Mouse (Mus musculus): ENCODE data around the gene Prrt4.

DNA sequence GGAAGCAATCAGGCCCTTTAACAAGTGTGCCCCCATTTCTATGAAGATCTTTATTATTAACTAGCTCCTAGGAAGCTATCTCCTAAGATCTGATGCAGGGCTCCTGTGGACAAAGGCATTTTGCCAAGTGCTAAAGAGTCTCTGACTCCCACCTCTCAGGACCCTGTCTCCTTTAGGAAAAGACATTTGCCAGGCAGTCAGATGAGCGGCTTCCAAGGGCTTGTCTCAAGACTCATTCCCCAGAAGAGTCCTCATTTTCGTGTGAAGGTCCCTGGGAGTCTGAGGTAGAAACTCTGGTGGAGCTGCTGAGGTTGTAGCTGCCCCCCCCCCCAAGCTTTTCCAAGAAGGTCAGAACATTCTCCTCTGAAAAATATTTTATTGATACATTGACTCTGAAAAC is 10.5 kb downstream of the Prrt4 start:
- TF ChIP-seq GATA1 (IDR thresholded peaks at IDR 0.05; ENCODE audit: low read length), result no peak
- TF ChIP-seq TAL1 (IDR thresholded peaks at IDR 0.05; ENCODE audit: low read length), result no peak
